Mouse (Mus musculus): ENCODE measurements at regions not wholly inside any gene's neighbourhood (a gene's known extent, or its start where the extent isn't known, plus 50 kb on each side); places are given as distances from the start of the nearest gene placed in this dataset.

- TF ChIP-seq CTCF (IDR thresholded peaks at IDR 0.05; ENCODE audit: low read depth, low read length) (no peak), POLR2A (IDR thresholded peaks at IDR 0.05; ENCODE audit: borderline replicate concordance, low read depth, low read length) (no peak)
Observed at GRCm38 (mm10) chr1:107985646-107986045, 395.8 kb downstream of the Serpinb8 start.

Data from bone marrow macrophage, adult 2 months (primary cell).